Mouse (Mus musculus) heart, postnatal 0 days (tissue): Measurements from ENCODE around the gene Aga.

Experiments
- CTCF ChIP-seq: IDR thresholded peaks from 2 replicates; pipeline ENCODE4 v1.5.1; 2016; ENCODE audit warnings: antibody characterized with exemption, control low read depth, low read depth
- EP300 ChIP-seq: IDR thresholded peaks from 2 replicates; pipeline ENCODE4 v1.6.1; 2016; ENCODE audit warnings: antibody characterized with exemption, low read depth

DNA sequence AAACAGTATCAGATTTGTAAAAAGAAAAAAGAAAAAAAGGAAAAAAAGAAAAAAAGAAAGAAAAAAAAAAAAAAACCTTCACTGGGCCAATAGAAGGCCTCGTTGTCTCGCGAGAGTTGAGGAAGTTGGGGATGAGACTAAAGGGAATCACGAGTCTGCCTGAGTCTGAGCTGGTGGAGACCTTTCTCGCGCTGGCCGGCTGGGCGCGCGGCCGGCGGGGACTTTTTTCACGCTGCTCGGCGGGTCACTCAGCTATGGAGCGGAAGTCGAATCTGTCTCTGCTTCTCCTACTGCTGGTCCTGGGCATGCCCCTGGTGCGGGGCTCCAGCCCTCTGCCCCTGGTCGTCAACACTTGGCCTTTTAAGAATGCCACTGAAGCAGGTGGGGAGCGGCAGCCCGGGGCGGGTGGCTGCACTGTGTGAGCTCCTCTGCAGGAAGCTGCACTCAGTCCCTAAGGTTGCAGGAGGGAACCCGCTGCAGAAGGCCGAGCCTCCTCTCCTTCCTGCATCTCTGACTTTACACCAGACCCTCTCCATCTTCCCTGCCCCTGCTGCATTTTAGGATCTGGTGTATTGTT is at the start of gene Aga:
- no peak for TF ChIP-seq CTCF
- TF ChIP-seq EP300: peak; percentile 76
